Mouse (Mus musculus): ENCODE data around the gene Nipal3.

- TF ChIP-seq CTCF (IDR thresholded peaks at IDR 0.05; ENCODE audit: low read depth, low read length): no peak
- TF ChIP-seq POLR2A (IDR thresholded peaks at IDR 0.05; ENCODE audit: extremely low read depth, insufficient read depth, low read length): no peak
These were observed 6.7 kb upstream of the Nipal3 start for GRCm38 (mm10) chr4:135501587-135501986.
